Mouse (Mus musculus): ENCODE data around the gene Hoxc4. TPM values are rescaled to one million over a fixed set of nuclear protein-coding genes. Genes with fewer than 3 reads are reported as not detected.

Gene Hoxc4
- total and polyA plus RNA-seq, 2 experiments from 2014 or later, result not detected

GRCm38 (mm10) chr15:103037579-103037978 is 18.8 kb downstream of the Hoxc4 start:
- Histone ChIP-seq H3K4me3 (ENCODE audit: low read depth, low read length) (no peak overlapping the region), H3K9me3 (replicated peaks; ENCODE audit: control insufficient read depth, low read length) (no peaks in the 10 kb centered on the region), H3K4me1 (ENCODE audit: control insufficient read depth, insufficient read depth) (no peaks in the 10 kb centered on the region), H3K36me3 (replicated peaks; ENCODE audit: control insufficient read depth, insufficient read depth, low read length) (no peaks in the 10 kb centered on the region), H3K27ac (ENCODE audit: low read depth) (no peak overlapping the region), H3K9ac (replicated peaks; ENCODE audit: low read depth, low read length) (no peak overlapping the region), H3K4me2 (ENCODE audit: low read depth, low read length) (no peak overlapping the region), H3K27me3 (ENCODE audit: control insufficient read depth, insufficient read depth, low read length) (peaks cover 100% of the 10 kb centered on the region)
- no peak for DNase-seq (ENCODE audit: low spot score)
- TF ChIP-seq CTCF (IDR thresholded peaks at IDR 0.05; ENCODE audit: low read depth), result no peak
- no peak for TF ChIP-seq EP300 (IDR thresholded peaks at IDR 0.05; ENCODE audit: low read depth)
- no peak for ATAC-seq (ENCODE audit: insufficient read depth, low read depth)
- WGBS, result 22% methylated on average over 1 of the region's 1 CpGs

- H3K4me2 ChIP-seq (ENCODE audit: low read depth, low read length), result no peak overlapping the region
- H3K9me3 ChIP-seq (replicated peaks; ENCODE audit: control insufficient read depth, low read length), result no peaks in the 10 kb centered on the region
- H3K36me3 ChIP-seq (replicated peaks; ENCODE audit: control insufficient read depth, insufficient read depth, low read length), result no peaks in the 10 kb centered on the region
- no peak overlapping the region for H3K4me3 ChIP-seq (ENCODE audit: low read depth, low read length)
- DNase-seq (ENCODE audit: low spot score) (no peak), ATAC-seq (ENCODE audit: insufficient read depth, low read depth) (no peak)
- H3K4me1 ChIP-seq (ENCODE audit: control insufficient read depth, insufficient read depth), result no peaks in the 10 kb centered on the region
- 18% methylated on average over 10 of the region's 10 CpGs for WGBS
- no peak overlapping the region for H3K9ac ChIP-seq (replicated peaks; ENCODE audit: low read depth, low read length)
- no peak overlapping the region for H3K27ac ChIP-seq (ENCODE audit: low read depth)
- H3K27me3 ChIP-seq (ENCODE audit: control insufficient read depth, insufficient read depth, low read length), result peaks cover 100% of the 10 kb centered on the region
- TF ChIP-seq EP300 (IDR thresholded peaks at IDR 0.05; ENCODE audit: low read depth) (no peak), CTCF (IDR thresholded peaks at IDR 0.05; ENCODE audit: low read depth) (no peak)
These were observed 20.2 kb downstream of the Hoxc4 start for GRCm38 (mm10) chr15:103038701-103039480.

GRCm38 (mm10) chr15:103039609-103040008 is 20.9 kb downstream of the Hoxc4 start:
- DNase-seq (ENCODE audit: low spot score) (no peak), ATAC-seq (ENCODE audit: insufficient read depth, low read depth) (no peak)
- Histone ChIP-seq H3K4me1 (ENCODE audit: control insufficient read depth, insufficient read depth) (no peaks in the 10 kb centered on the region), H3K27ac (ENCODE audit: low read depth) (no peak overlapping the region), H3K4me3 (ENCODE audit: low read depth, low read length) (no peak overlapping the region), H3K27me3 (ENCODE audit: control insufficient read depth, insufficient read depth, low read length) (peaks cover 100% of the 10 kb centered on the region), H3K9ac (replicated peaks; ENCODE audit: low read depth, low read length) (no peak overlapping the region), H3K36me3 (replicated peaks; ENCODE audit: control insufficient read depth, insufficient read depth, low read length) (no peaks in the 10 kb centered on the region), H3K9me3 (replicated peaks; ENCODE audit: control insufficient read depth, low read length) (no peaks in the 10 kb centered on the region), H3K4me2 (ENCODE audit: low read depth, low read length) (no peak overlapping the region)
- TF ChIP-seq CTCF (IDR thresholded peaks at IDR 0.05; ENCODE audit: low read depth) (no peak), EP300 (IDR thresholded peaks at IDR 0.05; ENCODE audit: low read depth) (no peak)
- WGBS, result 31% methylated on average over 3 of the region's 3 CpGs

GRCm38 (mm10) chr15:103040601-103041000 is 21.9 kb downstream of the Hoxc4 start:
- Histone ChIP-seq H3K4me2 (ENCODE audit: low read depth, low read length) (no peak overlapping the region), H3K9ac (replicated peaks; ENCODE audit: low read depth, low read length) (no peak overlapping the region), H3K36me3 (replicated peaks; ENCODE audit: control insufficient read depth, insufficient read depth, low read length) (no peaks in the 10 kb centered on the region), H3K27ac (ENCODE audit: low read depth) (no peak overlapping the region), H3K27me3 (ENCODE audit: control insufficient read depth, insufficient read depth, low read length) (peaks cover 99% of the 10 kb centered on the region), H3K4me1 (ENCODE audit: control insufficient read depth, insufficient read depth) (no peaks in the 10 kb centered on the region), H3K9me3 (replicated peaks; ENCODE audit: control insufficient read depth, low read length) (no peaks in the 10 kb centered on the region), H3K4me3 (ENCODE audit: low read depth, low read length) (no peak overlapping the region)
- TF ChIP-seq EP300 (IDR thresholded peaks at IDR 0.05; ENCODE audit: low read depth), result no peak
- no peak for TF ChIP-seq CTCF (IDR thresholded peaks at IDR 0.05; ENCODE audit: low read depth)
- DNase-seq (ENCODE audit: low spot score) (no peak), ATAC-seq (ENCODE audit: insufficient read depth, low read depth) (no peak)
- WGBS, result 13% methylated on average over 12 of the region's 12 CpGs

- Histone ChIP-seq H3K27ac (ENCODE audit: low read depth) (no peak overlapping the region), H3K36me3 (replicated peaks; ENCODE audit: control insufficient read depth, insufficient read depth, low read length) (no peaks in the 10 kb centered on the region), H3K4me2 (ENCODE audit: low read depth, low read length) (no peak overlapping the region), H3K9me3 (replicated peaks; ENCODE audit: control insufficient read depth, low read length) (no peaks in the 10 kb centered on the region), H3K4me1 (ENCODE audit: control insufficient read depth, insufficient read depth) (no peaks in the 10 kb centered on the region), H3K4me3 (ENCODE audit: low read depth, low read length) (no peak overlapping the region), H3K9ac (replicated peaks; ENCODE audit: low read depth, low read length) (no peak overlapping the region), H3K27me3 (ENCODE audit: control insufficient read depth, insufficient read depth, low read length) (peaks cover 98% of the 10 kb centered on the region)
- 10% methylated on average over 5 of the region's 5 CpGs for WGBS
- no peak for TF ChIP-seq EP300 (IDR thresholded peaks at IDR 0.05; ENCODE audit: low read depth)
- TF ChIP-seq CTCF (IDR thresholded peaks at IDR 0.05; ENCODE audit: low read depth), result no peak
- ATAC-seq (ENCODE audit: insufficient read depth, low read depth) (no peak), DNase-seq (ENCODE audit: low spot score) (no peak)
These were observed 22.9 kb downstream of the Hoxc4 start for GRCm38 (mm10) chr15:103041613-103042012.

- Histone ChIP-seq H3K9ac (replicated peaks; ENCODE audit: low read depth, low read length) (no peak overlapping the region), H3K9me3 (replicated peaks; ENCODE audit: control insufficient read depth, low read length) (no peaks in the 10 kb centered on the region), H3K27me3 (ENCODE audit: control insufficient read depth, insufficient read depth, low read length) (peaks cover 97% of the 10 kb centered on the region), H3K36me3 (replicated peaks; ENCODE audit: control insufficient read depth, insufficient read depth, low read length) (no peaks in the 10 kb centered on the region), H3K4me1 (ENCODE audit: control insufficient read depth, insufficient read depth) (no peaks in the 10 kb centered on the region), H3K4me2 (ENCODE audit: low read depth, low read length) (no peak overlapping the region), H3K4me3 (ENCODE audit: low read depth, low read length) (no peak overlapping the region), H3K27ac (ENCODE audit: low read depth) (no peak overlapping the region)
- no peak for ATAC-seq (ENCODE audit: insufficient read depth, low read depth)
- WGBS, result 7% methylated on average over 1 of the region's 1 CpGs
- no peak for TF ChIP-seq EP300 (IDR thresholded peaks at IDR 0.05; ENCODE audit: low read depth)
- no peak for TF ChIP-seq CTCF (IDR thresholded peaks at IDR 0.05; ENCODE audit: low read depth)
- DNase-seq (ENCODE audit: low spot score), result no peak
These were observed 23.5 kb downstream of the Hoxc4 start for GRCm38 (mm10) chr15:103042209-103042608.
